Comparison of ENCODE assay signal across 8 mouse cellular contexts in the genomic region with DNA sequence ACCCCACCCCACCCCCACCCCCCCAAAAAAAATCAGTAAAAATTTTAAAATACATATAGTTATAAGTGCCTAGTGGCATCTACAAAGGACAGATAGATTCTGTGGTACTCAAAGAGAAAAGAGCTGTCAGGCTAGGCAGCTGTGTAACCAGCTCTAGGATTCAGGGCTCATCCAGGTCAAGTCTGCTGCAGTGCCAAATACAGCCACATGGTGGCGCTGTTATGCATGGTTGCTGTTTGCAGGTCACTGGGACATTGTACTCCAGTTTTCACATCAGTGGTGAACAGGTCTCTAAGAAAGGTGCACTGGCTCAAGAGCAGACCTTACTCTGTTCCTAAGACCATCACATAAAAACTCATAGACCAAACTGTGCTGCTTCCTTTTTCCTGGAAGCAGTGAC. TPM values are rescaled to one million over a fixed set of nuclear protein-coding genes. Genes with fewer than 3 reads are reported as not detected.
DNase-seq lines count a peak whose midpoint lies in the region; ATAC-seq and TF ChIP-seq lines count a peak whose summit lies in the region.

No protein-coding gene starts in this region.

- no peak overlapping the region for H3K9ac ChIP-seq in liver, embryonic 16.5 days (ENCODE audit: low read depth, low read length)
- H3K9ac ChIP-seq in neural tube, embryonic 13.5 days: no peak overlapping the region

- peak; percentile 89 for ATAC-seq in CD4-positive, CD25-positive, alpha-beta regulatory T cell, adult 4 months
- ATAC-seq in erythroid progenitor cell, adult 5-6 weeks (replicated peaks; ENCODE audit: low FRiP score, poor library complexity, severe bottlenecking): peak; percentile 60; the same call in 1 of the 2 replicates
- peak; percentile 49 for ATAC-seq in liver, embryonic 16.5 days (ENCODE audit: low read depth)
- peak; percentile 72 for ATAC-seq in neural tube, embryonic 13.5 days (ENCODE audit: low read depth)

- no peak overlapping the region for H3K27ac ChIP-seq in liver, embryonic 16.5 days (ENCODE audit: low read length)
- H3K27ac ChIP-seq in neural tube, embryonic 13.5 days (replicated peaks): peak overlapping the region; percentile 23; the same call in 1 of the 2 replicates

- peaks cover 14% of the 10 kb centered on the region for H3K4me1 ChIP-seq in liver, embryonic 16.5 days (ENCODE audit: control insufficient read depth, low read depth, low read length)
- peaks cover 10% of the 10 kb centered on the region; the same call in 1 of the 2 replicates for H3K4me1 ChIP-seq in neural tube, embryonic 13.5 days (replicated peaks)

- no peak for TF ChIP-seq POLR2A in brain, embryonic 14.5 days (IDR thresholded peaks at IDR 0.05; ENCODE audit: borderline replicate concordance, extremely low read depth, insufficient read depth, insufficient read length, poor library complexity, severe bottlenecking)

- intact Hi-C loops in heart, postnatal 14 days (cut with DNase I): loop anchor here (1.0 to 2.0 kb wide), 2 partner anchors 58 to 115 kb away; no protein-coding TSS in a partner anchor

- DNase-seq in brain, embryonic 14.5 days (ENCODE audit: low read depth): peak; percentile 86
- DNase-seq in heart, postnatal 14 days: peak; percentile 92 to 97
- DNase-seq in kidney, postnatal 4 days: peak; percentile 96 to 97
- DNase-seq in testis, postnatal 10 days (ENCODE audit: low spot score): peak; percentile 96

- no peaks in the 10 kb centered on the region for H3K9me3 ChIP-seq in liver, embryonic 16.5 days (replicated peaks; ENCODE audit: control insufficient read depth, low read length)
- no peaks in the 10 kb centered on the region for H3K9me3 ChIP-seq in neural tube, embryonic 13.5 days

- peak; percentile 97 for TF ChIP-seq CTCF in brain, embryonic 14.5 days (IDR thresholded peaks at IDR 0.05; ENCODE audit: borderline replicate concordance, extremely low read depth, insufficient read depth, insufficient read length)

- no peaks in the 10 kb centered on the region for H3K27me3 ChIP-seq in liver, embryonic 16.5 days (ENCODE audit: control insufficient read depth, insufficient read depth, low read depth, low read length)
- no peaks in the 10 kb centered on the region for H3K27me3 ChIP-seq in neural tube, embryonic 13.5 days

- peaks cover 12% of the 10 kb centered on the region for H3K36me3 ChIP-seq in liver, embryonic 16.5 days (ENCODE audit: control insufficient read depth, insufficient read depth)
- peaks cover 41% of the 10 kb centered on the region for H3K36me3 ChIP-seq in neural tube, embryonic 13.5 days

- WGBS in liver, embryonic 16.5 days (ENCODE audit: insufficient replicate concordance): 0% methylated on average over 1 of the region's 1 CpGs
- WGBS in neural tube, embryonic 13.5 days: 0% methylated on average over 1 of the region's 1 CpGs

- no peak overlapping the region for H3K4me3 ChIP-seq in liver, embryonic 16.5 days (ENCODE audit: low read depth, low read length)
- H3K4me3 ChIP-seq in neural tube, embryonic 13.5 days: no peak overlapping the region

- no peak overlapping the region for H3K4me2 ChIP-seq in liver, embryonic 16.5 days (ENCODE audit: low read depth, low read length)
- no peak overlapping the region for H3K4me2 ChIP-seq in neural tube, embryonic 13.5 days

RNA-seq across cellular contexts. Expression of gene Sh2d4b, which starts 24.6 kb away (rescaled TPM):
- under 1 TPM; 0.32 to 0.75 TPM for polyA plus RNA-seq in CD4-positive, CD25-positive, alpha-beta regulatory T cell, adult 4 months (2017; shearing (Covaris generic))
- polyA plus RNA-seq in brain, embryonic 14.5 days (2012; rRNA removed): 2.2 and 4.1 TPM in 2 replicates
- total RNA-seq in erythroid progenitor cell, adult 5-6 weeks (2015; ENCODE audit: low replicate concordance): not detected in 2 replicates
- 0.39 TPM in 1 of 2 replicates, not detected in the other for total RNA-seq in erythroid progenitor cell, adult 5-6 weeks (2017; ENCODE audit: low replicate concordance)
- total RNA-seq in heart, postnatal 14 days (2021): 1 to 10 TPM in 1 of 2 experiments, under 1 TPM in 1; 0.93 to 1.2 TPM
- polyA plus RNA-seq in liver, embryonic 16.5 days (2015; fragmentation: Nextera tagmentation; extraction: Ambion mirVana): 0.05 and 0.08 TPM in 2 replicates
- polyA plus RNA-seq in neural tube, embryonic 13.5 days (2015; fragmentation: Nextera tagmentation; extraction: Ambion mirVana): 1.5 and 1.6 TPM in 2 replicates

RNA-seq across cellular contexts. Expression of gene Tspan14, which starts 49.0 kb away (rescaled TPM):
- polyA plus RNA-seq in CD4-positive, CD25-positive, alpha-beta regulatory T cell, adult 4 months (2017; shearing (Covaris generic)): 10 to 100 TPM; 62.4 to 88.4 TPM
- 87.7 and 95.4 TPM in 2 replicates for polyA plus RNA-seq in brain, embryonic 14.5 days (2012; rRNA removed)
- total RNA-seq in erythroid progenitor cell, adult 5-6 weeks (2015; ENCODE audit: low replicate concordance): 8.8 and 13.3 TPM in 2 replicates
- 4.4 and 7.9 TPM in 2 replicates for total RNA-seq in erythroid progenitor cell, adult 5-6 weeks (2017; ENCODE audit: low replicate concordance)
- 10 to 100 TPM; 27.9 to 28.7 TPM for total RNA-seq in heart, postnatal 14 days (2021)
- 29.1 and 30.0 TPM in 2 replicates for polyA plus RNA-seq in liver, embryonic 16.5 days (2015; fragmentation: Nextera tagmentation; extraction: Ambion mirVana)
- 78.5 and 87.4 TPM in 2 replicates for polyA plus RNA-seq in neural tube, embryonic 13.5 days (2015; fragmentation: Nextera tagmentation; extraction: Ambion mirVana)
